Mouse (Mus musculus) stomach, embryonic 16.5 days (tissue): ENCODE results near the gene Irf1. TPM values are rescaled to one million over a fixed set of nuclear protein-coding genes. Genes with fewer than 3 reads are reported as not detected.

Experiments used
- ATAC-seq: fragments of 200-750 bp; cut with Nextera tagmentation; 2 replicates; pipeline ENCODE4 v1.8.0; 2017; ENCODE audit warnings: moderate number of reproducible peaks, moderate TSS enrichment; ENCODE audit not compliant: insufficient read depth, low FRiP score
- H3K27ac ChIP-seq: fragments of 300-500 bp; sonication (generic); 2 replicates; pipeline ENCODE4 v1.5.1; 2014; ENCODE audit warnings: low read length
- H3K27me3 ChIP-seq: fragments of 300-500 bp; sonication (generic); 2 replicates; pipeline ENCODE4 v1.6.1; 2014; ENCODE audit warnings: low read length, control low read depth, mixed read lengths; ENCODE audit not compliant: control insufficient read depth, insufficient read depth
- H3K36me3 ChIP-seq: fragments of 300-500 bp; sonication (generic); 2 replicates; pipeline ENCODE4 v1.6.1; 2014; ENCODE audit warnings: low read length; ENCODE audit not compliant: control insufficient read depth, insufficient read depth
- H3K4me1 ChIP-seq: fragments of 300-500 bp; sonication (generic); 2 replicates; pipeline ENCODE4 v1.6.1; 2014; ENCODE audit warnings: low read length, control low read depth, mixed read lengths; ENCODE audit not compliant: control insufficient read depth, insufficient read depth
- H3K4me2 ChIP-seq: fragments of 300-500 bp; sonication (generic); 2 replicates; pipeline ENCODE4 v1.6.1; 2014; ENCODE audit warnings: low read depth, low read length, mixed read lengths
- H3K4me3 ChIP-seq: fragments of 300-500 bp; sonication (generic); replicated peaks from 2 replicates; pipeline ENCODE4 v1.5.1; 2014; ENCODE audit warnings: mild to moderate bottlenecking, low read length
- H3K9ac ChIP-seq: fragments of 300-500 bp; sonication (generic); 2 replicates; pipeline ENCODE4 v1.6.1; 2014; ENCODE audit warnings: low read length
- H3K9me3 ChIP-seq: fragments of 300-500 bp; sonication (generic); replicated peaks from 2 replicates; pipeline ENCODE4 v1.6.1; 2016; ENCODE audit warnings: low read length, control low read depth; ENCODE audit not compliant: control insufficient read depth
- WGBS: fragments of 180-500 bp; shearing (Covaris S2); extraction: QIAGEN DNeasy Blood & Tissue Kit; methylation state at CpG from one replicate; pipeline ENCODE4 v1.1.7; 2014; 5-methylcytosine and 5-hydroxymethylcytosine counted together
- polyA plus RNA-seq: library from polyadenylated mRNA; unstranded; fragments of >200 nt; fragmentation: Nextera tagmentation; extraction: Ambion mirVana; gene quantifications from 2 replicates; pipeline ENCODE4 v1.2.1, GENCODE M21; 2015

The Irf1 gene
- polyA plus RNA-seq, 1 experiment from 2014 or later, result 25.8 TPM

GRCm38 (mm10) chr11:53737573-53737946 is 32.3 kb upstream of the Irf1 start:
- ATAC-seq, result 0 out of 2 replicates have a peak, but pooled peaks have one; percentile 45
- WGBS, result 37% methylated on average over 6 of the region's 6 CpGs
- Histone ChIP-seq H3K4me1 (no peaks in the 10 kb centered on the region), H3K27ac (no peak overlapping the region), H3K9ac (no peak overlapping the region), H3K9me3 (no peaks in the 10 kb centered on the region), H3K4me3 (no peak overlapping the region), H3K4me2 (no peak overlapping the region), H3K36me3 (no peaks in the 10 kb centered on the region), H3K27me3 (no peaks in the 10 kb centered on the region)

- Histone ChIP-seq H3K9me3 (no peaks in the 10 kb centered on the region), H3K9ac (0 out of 2 replicates have a peak overlapping the region, but pooled peaks have one; percentile 31), H3K4me1 (no peaks in the 10 kb centered on the region), H3K4me2 (no peak overlapping the region), H3K36me3 (no peaks in the 10 kb centered on the region), H3K27me3 (no peaks in the 10 kb centered on the region), H3K4me3 (no peak overlapping the region), H3K27ac (no peak overlapping the region)
- ATAC-seq, result no peak
- 33% methylated on average over 5 of the region's 5 CpGs for WGBS
These were observed 27.5 kb upstream of the Irf1 start for GRCm38 (mm10) chr11:53742353-53742752.

- no peaks in the 10 kb centered on the region for H3K4me1 ChIP-seq
- no peaks in the 10 kb centered on the region for H3K36me3 ChIP-seq
- WGBS, result 84% methylated on average over 2 of the region's 2 CpGs
- H3K9ac ChIP-seq, result no peak overlapping the region
- H3K27me3 ChIP-seq, result no peaks in the 10 kb centered on the region
- ATAC-seq, result no peak
- H3K9me3 ChIP-seq, result no peaks in the 10 kb centered on the region
- no peak overlapping the region for H3K4me3 ChIP-seq
- H3K27ac ChIP-seq, result no peak overlapping the region
- no peak overlapping the region for H3K4me2 ChIP-seq
These were observed 24.6 kb upstream of the Irf1 start for GRCm38 (mm10) chr11:53745260-53745659.

GRCm38 (mm10) chr11:53747985-53748384 is 21.8 kb upstream of the Irf1 start:
- WGBS, result 81% methylated on average over 9 of the region's 9 CpGs

GRCm38 (mm10) chr11:53748614-53749013 is 21.2 kb upstream of the Irf1 start:
- ATAC-seq, result no peak
- Histone ChIP-seq H3K36me3 (no peaks in the 10 kb centered on the region), H3K27me3 (no peaks in the 10 kb centered on the region), H3K9ac (no peak overlapping the region), H3K27ac (no peak overlapping the region), H3K9me3 (no peaks in the 10 kb centered on the region), H3K4me2 (no peak overlapping the region), H3K4me1 (no peaks in the 10 kb centered on the region), H3K4me3 (no peak overlapping the region)
- 88% methylated on average over 6 of the region's 6 CpGs for WGBS

More at GRCm38 (mm10) chr11:53747985-53748384, 21.8 kb upstream of the Irf1 start:
- no peak for ATAC-seq
- H3K9me3 ChIP-seq, result no peaks in the 10 kb centered on the region
- H3K27me3 ChIP-seq, result no peaks in the 10 kb centered on the region
- no peak overlapping the region for H3K4me2 ChIP-seq
- no peak overlapping the region for H3K9ac ChIP-seq
- H3K27ac ChIP-seq, result no peak overlapping the region
- no peak overlapping the region for H3K4me3 ChIP-seq
- no peaks in the 10 kb centered on the region for H3K36me3 ChIP-seq
- no peaks in the 10 kb centered on the region for H3K4me1 ChIP-seq

- no peak for ATAC-seq
- 50% methylated on average over 4 of the region's 4 CpGs for WGBS
These were observed 20.5 kb upstream of the Irf1 start for GRCm38 (mm10) chr11:53749306-53749705.

GRCm38 (mm10) chr11:53749716-53750352 is 20.0 kb upstream of the Irf1 start:
- 50% methylated on average over 5 of the region's 5 CpGs for WGBS
- Histone ChIP-seq H3K9ac (no peak overlapping the region), H3K9me3 (no peaks in the 10 kb centered on the region), H3K27ac (no peak overlapping the region), H3K27me3 (no peaks in the 10 kb centered on the region), H3K4me1 (no peaks in the 10 kb centered on the region), H3K4me3 (no peak overlapping the region), H3K4me2 (no peak overlapping the region), H3K36me3 (no peaks in the 10 kb centered on the region)
- ATAC-seq, result no peak

More at GRCm38 (mm10) chr11:53749306-53749705, 20.5 kb upstream of the Irf1 start:
- no peaks in the 10 kb centered on the region for H3K9me3 ChIP-seq
- no peak overlapping the region for H3K4me3 ChIP-seq
- no peaks in the 10 kb centered on the region for H3K27me3 ChIP-seq
- no peaks in the 10 kb centered on the region for H3K36me3 ChIP-seq
- no peaks in the 10 kb centered on the region for H3K4me1 ChIP-seq
- no peak overlapping the region for H3K9ac ChIP-seq
- no peak overlapping the region for H3K27ac ChIP-seq
- H3K4me2 ChIP-seq, result no peak overlapping the region

GRCm38 (mm10) chr11:53755011-53755595 is 14.7 kb upstream of the Irf1 start:
- H3K4me1 ChIP-seq, result peaks cover 17% of the 10 kb centered on the region
- no peak overlapping the region for H3K4me3 ChIP-seq
- 77% methylated on average over 12 of the region's 12 CpGs for WGBS
- H3K9me3 ChIP-seq, result no peaks in the 10 kb centered on the region
- H3K27me3 ChIP-seq, result no peaks in the 10 kb centered on the region
- no peak overlapping the region for H3K9ac ChIP-seq
- H3K4me2 ChIP-seq, result no peak overlapping the region
- H3K27ac ChIP-seq, result no peak overlapping the region
- H3K36me3 ChIP-seq, result no peaks in the 10 kb centered on the region
- ATAC-seq, result no peak

GRCm38 (mm10) chr11:53757612-53758011 is 12.2 kb upstream of the Irf1 start:
- no peak for ATAC-seq
- no peak overlapping the region for H3K4me2 ChIP-seq
- no peaks in the 10 kb centered on the region for H3K27me3 ChIP-seq
- no peaks in the 10 kb centered on the region for H3K36me3 ChIP-seq
- no peaks in the 10 kb centered on the region for H3K9me3 ChIP-seq
- no peak overlapping the region for H3K9ac ChIP-seq
- WGBS, result 83% methylated on average over 4 of the region's 4 CpGs
- H3K4me3 ChIP-seq, result no peak overlapping the region
- peaks cover 36% of the 10 kb centered on the region for H3K4me1 ChIP-seq
- no peak overlapping the region for H3K27ac ChIP-seq
